22 mouse cellular contexts compared by ENCODE assay signal in the genomic region with DNA sequence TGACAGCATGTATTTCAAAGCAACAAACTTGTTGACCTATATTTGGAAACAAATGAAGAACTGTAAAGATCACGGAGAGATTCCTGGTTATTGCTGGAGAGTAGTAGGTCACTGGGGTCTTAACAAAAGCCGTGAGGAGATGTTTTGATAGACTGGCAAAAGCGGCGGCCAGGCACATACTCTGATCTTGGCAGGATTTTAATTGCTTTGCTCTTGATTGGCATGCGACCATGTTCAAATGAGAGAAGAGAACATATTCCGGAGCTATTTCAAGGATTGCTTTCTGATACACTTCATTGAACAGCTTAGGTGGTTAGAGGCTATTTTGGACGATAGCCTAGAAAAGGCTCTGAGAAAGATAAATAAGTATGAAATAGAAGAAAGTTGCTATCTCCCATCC.
DNase-seq lines count a peak whose midpoint lies in the region; ATAC-seq and TF ChIP-seq lines count a peak whose summit lies in the region.
"Had no signal": no experiment of that assay in that cellular context is flagged by ENCODE, and none has a peak within 500 bp of the region (broad histone marks: within the 10 kb centered on the region; RNA-seq: fewer than 3 reads in every experiment).

No protein-coding gene starts in this region.

- H3K36me3 ChIP-seq in forebrain, embryonic 16.5 days (ENCODE audit: control insufficient read depth, insufficient read depth), result no peaks in the 10 kb centered on the region
- no peaks in the 10 kb centered on the region for H3K36me3 ChIP-seq in forebrain, postnatal 0 days (ENCODE audit: insufficient read depth)
- H3K36me3 ChIP-seq in midbrain, embryonic 14.5 days (ENCODE audit: control insufficient read depth, insufficient read depth, low read length), result no peaks in the 10 kb centered on the region
- no peaks in the 10 kb centered on the region for H3K36me3 ChIP-seq in midbrain, embryonic 10.5 days
- H3K36me3 ChIP-seq: embryonic facial prominence, embryonic 12.5 days; G1E; midbrain, embryonic 13.5 days; stomach, embryonic 15.5 days had no signal

- peak overlapping the region; percentile 16; the same call in 1 of the 2 replicates for H3K4me2 ChIP-seq in forebrain, embryonic 16.5 days (ENCODE audit: low read length)
- H3K4me2 ChIP-seq in forebrain, postnatal 0 days (ENCODE audit: low read depth), result no peak overlapping the region
- H3K4me2 ChIP-seq in midbrain, embryonic 14.5 days (ENCODE audit: low read length), result no peak overlapping the region
- H3K4me2 ChIP-seq: embryonic facial prominence, embryonic 12.5 days; heart, embryonic 11.5 days; midbrain, embryonic 13.5 days; stomach, embryonic 15.5 days had no signal

- H3K4me1 ChIP-seq in forebrain, embryonic 16.5 days (replicated peaks; ENCODE audit: control insufficient read depth, insufficient read depth, low read length), result peaks cover 7% of the 10 kb centered on the region
- no peaks in the 10 kb centered on the region for H3K4me1 ChIP-seq in forebrain, postnatal 0 days (ENCODE audit: insufficient read depth)
- no peaks in the 10 kb centered on the region for H3K4me1 ChIP-seq in midbrain, embryonic 14.5 days (ENCODE audit: control insufficient read depth, insufficient read depth, low read length)
- H3K4me1 ChIP-seq in midbrain, embryonic 10.5 days, result no peaks in the 10 kb centered on the region
- H3K4me1 ChIP-seq: embryonic facial prominence, embryonic 12.5 days; midbrain, embryonic 13.5 days; stomach, embryonic 15.5 days had no signal

- no peak overlapping the region for H3K27ac ChIP-seq in forebrain, embryonic 16.5 days (ENCODE audit: low read length)
- no peak overlapping the region for H3K27ac ChIP-seq in forebrain, postnatal 0 days (ENCODE audit: low read depth, low read length)
- H3K27ac ChIP-seq in midbrain, embryonic 14.5 days (replicated peaks; ENCODE audit: low read depth, low read length), result no peak overlapping the region
- H3K27ac ChIP-seq in midbrain, embryonic 10.5 days (replicated peaks), result no peak overlapping the region
- H3K27ac ChIP-seq: embryonic facial prominence, embryonic 12.5 days; kidney, postnatal 0 days; midbrain, embryonic 13.5 days; stomach, embryonic 15.5 days had no signal

- H3K4me3 ChIP-seq in forebrain, embryonic 16.5 days (replicated peaks; ENCODE audit: low read length), result no peak overlapping the region
- H3K4me3 ChIP-seq in forebrain, postnatal 0 days (ENCODE audit: low read depth, low read length), result no peak overlapping the region
- no peak overlapping the region for H3K4me3 ChIP-seq in midbrain, embryonic 14.5 days (replicated peaks; ENCODE audit: low read depth, low read length)
- H3K4me3 ChIP-seq in midbrain, embryonic 10.5 days, result no peak overlapping the region
- H3K4me3 ChIP-seq: embryonic facial prominence, embryonic 12.5 days; midbrain, embryonic 13.5 days; myocyte; stomach, embryonic 15.5 days had no signal

- whole genome bisulfite sequencing in forebrain, embryonic 16.5 days, result 34% methylated on average over 7 of the region's 7 CpGs
- WGBS in forebrain, postnatal 0 days, result 29% methylated on average over 7 of the region's 7 CpGs
- 73% methylated on average over 7 of the region's 7 CpGs for WGBS in midbrain, embryonic 14.5 days
- 86% methylated on average over 7 of the region's 7 CpGs for WGBS in midbrain, embryonic 10.5 days

- peak; percentile 69 to 75 for DNase-seq in cerebellum, postnatal 10 days
- DNase-seq in cerebellum, adult 11 months, result no peak
- no peak for DNase-seq in forebrain, postnatal 0 days
- DNase-seq in midbrain, embryonic 14.5 days, result peak; percentile 13
- no peak for DNase-seq in midbrain, embryonic 10.5 days (ENCODE audit: low spot score)
- no peak for DNase-seq in right cerebral cortex, adult 18-20 months
- DNase-seq in heart, postnatal 36 days, result no peak
- DNase-seq: adrenal gland, postnatal 25 days; gastrocnemius, postnatal 36 days; heart, postnatal 10 days; kidney, adult 11 months; liver; thymus, adult 18-20 months had no signal

- ATAC-seq in forebrain, embryonic 16.5 days, result peak; percentile 61
- ATAC-seq in forebrain, postnatal 0 days, result no peak
- no peak for ATAC-seq in midbrain, embryonic 14.5 days (ENCODE audit: low FRiP score, low TSS enrichment)
- ATAC-seq: lung, postnatal 0 days; midbrain, embryonic 13.5 days had no signal

- no peaks in the 10 kb centered on the region for H3K27me3 ChIP-seq in forebrain, embryonic 16.5 days (replicated peaks; ENCODE audit: control insufficient read depth, insufficient read depth, low read length)
- no peaks in the 10 kb centered on the region for H3K27me3 ChIP-seq in forebrain, postnatal 0 days (ENCODE audit: insufficient read depth, low read length)
- H3K27me3 ChIP-seq in midbrain, embryonic 14.5 days (ENCODE audit: control insufficient read depth, insufficient read depth, low read length), result no peaks in the 10 kb centered on the region
- H3K27me3 ChIP-seq in midbrain, embryonic 10.5 days (ENCODE audit: low read depth, poor library complexity, severe bottlenecking), result no peaks in the 10 kb centered on the region
- H3K27me3 ChIP-seq: embryonic facial prominence, embryonic 12.5 days; midbrain, embryonic 13.5 days; stomach, embryonic 15.5 days had no signal

- no peak overlapping the region for H3K9ac ChIP-seq in forebrain, embryonic 16.5 days (replicated peaks; ENCODE audit: low read depth, low read length)
- no peak overlapping the region for H3K9ac ChIP-seq in forebrain, postnatal 0 days
- H3K9ac ChIP-seq in midbrain, embryonic 14.5 days (replicated peaks; ENCODE audit: low read length), result no peak overlapping the region
- H3K9ac ChIP-seq: embryonic facial prominence, embryonic 12.5 days; midbrain, embryonic 13.5 days; stomach, embryonic 15.5 days had no signal

- intact Hi-C loops in heart, postnatal 36 days (cut with DNase I), result no loop called here

- TF ChIP-seq CTCF in forebrain, postnatal 0 days (IDR thresholded peaks at IDR 0.05; ENCODE audit: low read depth), result no peak

- no peaks in the 10 kb centered on the region for H3K9me3 ChIP-seq in forebrain, embryonic 16.5 days (ENCODE audit: control insufficient read depth, low read length)
- H3K9me3 ChIP-seq in forebrain, postnatal 0 days (ENCODE audit: low read length), result no peaks in the 10 kb centered on the region
- H3K9me3 ChIP-seq in midbrain, embryonic 14.5 days (ENCODE audit: control insufficient read depth, low read length), result no peaks in the 10 kb centered on the region
- no peaks in the 10 kb centered on the region for H3K9me3 ChIP-seq in midbrain, embryonic 10.5 days (replicated peaks)
- H3K9me3 ChIP-seq: embryonic facial prominence, embryonic 12.5 days; midbrain, embryonic 13.5 days; stomach, embryonic 15.5 days had no signal

Comparison
In these comparisons a context has a peak if more than half of its experiments do, and no peak if none do; other contexts are left out.
1. DNase-seq: peak in cerebellum, postnatal 10 days (2 of 2) and midbrain, embryonic 14.5 days (single experiment); none in cerebellum, adult 11 months (single experiment), forebrain, postnatal 0 days (single experiment), midbrain, embryonic 10.5 days (single experiment), right cerebral cortex, adult 18-20 months (single experiment) and heart, postnatal 36 days (0 of 2).